Mouse (Mus musculus): ENCODE measurements around the gene Nek10.

GRCm38 (mm10) chr14:14925615-14926014, 122.4 kb downstream of the Nek10 start:
- TF ChIP-seq CTCF (IDR thresholded peaks at IDR 0.05; ENCODE audit: low read depth) (no peak), EP300 (IDR thresholded peaks at IDR 0.05; ENCODE audit: low read depth) (no peak)
